In the genomic region with DNA sequence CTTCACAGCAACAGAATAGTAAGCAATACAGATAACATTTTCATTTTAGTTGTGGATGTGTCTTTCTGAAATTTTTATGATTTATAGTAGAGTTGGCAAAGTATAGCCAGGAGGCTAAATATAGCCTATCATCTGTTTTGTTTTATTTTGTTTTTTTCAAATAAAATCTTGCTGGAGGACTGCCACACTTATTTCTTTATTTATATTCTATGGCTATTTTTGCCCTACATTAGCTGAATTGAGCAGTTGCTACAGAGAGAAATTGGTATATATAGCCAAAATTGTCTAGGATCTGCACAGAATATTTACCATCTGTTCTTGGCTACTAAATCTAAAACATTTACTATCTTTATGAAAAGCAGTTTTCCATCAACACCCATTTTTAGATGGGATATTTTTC, we compare ENCODE assay signal across 21 mouse cellular contexts.
DNase-seq lines count a peak whose midpoint lies in the region; ATAC-seq lines count a peak whose summit lies in the region.
"Had no signal": no experiment of that assay in that cellular context is flagged by ENCODE, and none has a peak within 500 bp of the region (broad histone marks: within the 10 kb centered on the region; RNA-seq: fewer than 3 reads in every experiment).

No protein-coding gene starts in this region.

- H3K36me3 ChIP-seq in forebrain, embryonic 16.5 days (ENCODE audit: control insufficient read depth, insufficient read depth) = no peaks in the 10 kb centered on the region
- no peaks in the 10 kb centered on the region for H3K36me3 ChIP-seq in forebrain, embryonic 11.5 days (ENCODE audit: control insufficient read depth, insufficient read depth, low read length)
- H3K36me3 ChIP-seq in lung, embryonic 16.5 days (ENCODE audit: control insufficient read depth, insufficient read depth, low read length) = no peaks in the 10 kb centered on the region
- H3K36me3 ChIP-seq: forebrain, embryonic 15.5 days; hindbrain, embryonic 12.5 days; hindbrain, embryonic 15.5 days had no signal

- no peak overlapping the region for H3K4me3 ChIP-seq in forebrain, embryonic 16.5 days (replicated peaks; ENCODE audit: low read length)
- H3K4me3 ChIP-seq in forebrain, embryonic 11.5 days (ENCODE audit: low read depth, low read length) = no peak overlapping the region
- no peak overlapping the region for H3K4me3 ChIP-seq in lung, embryonic 16.5 days (ENCODE audit: low read length)
- H3K4me3 ChIP-seq: forebrain, embryonic 15.5 days; gastrocnemius, adult 2 months; hindbrain, embryonic 12.5 days; hindbrain, embryonic 15.5 days had no signal

- no peaks in the 10 kb centered on the region for H3K4me1 ChIP-seq in forebrain, embryonic 16.5 days (replicated peaks; ENCODE audit: control insufficient read depth, insufficient read depth, low read length)
- no peaks in the 10 kb centered on the region for H3K4me1 ChIP-seq in forebrain, embryonic 11.5 days (replicated peaks; ENCODE audit: control insufficient read depth, insufficient read depth, low read length)
- H3K4me1 ChIP-seq in lung, embryonic 16.5 days (replicated peaks; ENCODE audit: control insufficient read depth, insufficient read depth, low read length) = no peaks in the 10 kb centered on the region
- H3K4me1 ChIP-seq: forebrain, embryonic 15.5 days; hindbrain, embryonic 12.5 days; hindbrain, embryonic 15.5 days had no signal

- H3K4me2 ChIP-seq in forebrain, embryonic 16.5 days (ENCODE audit: low read length) = no peak overlapping the region
- H3K4me2 ChIP-seq in forebrain, embryonic 11.5 days (ENCODE audit: low read depth, low read length, severe bottlenecking) = no peak overlapping the region
- H3K4me2 ChIP-seq in lung, embryonic 16.5 days (ENCODE audit: low read depth, low read length) = no peak overlapping the region
- H3K4me2 ChIP-seq: forebrain, embryonic 15.5 days; heart, embryonic 11.5 days; hindbrain, embryonic 12.5 days; hindbrain, embryonic 15.5 days had no signal

- no peaks in the 10 kb centered on the region for H3K9me3 ChIP-seq in forebrain, embryonic 16.5 days (ENCODE audit: control insufficient read depth, low read length)
- no peaks in the 10 kb centered on the region for H3K9me3 ChIP-seq in forebrain, embryonic 11.5 days (ENCODE audit: control insufficient read depth, low read length)
- no peaks in the 10 kb centered on the region; the same call in 1 of the 2 replicates for H3K9me3 ChIP-seq in lung, embryonic 16.5 days (ENCODE audit: control insufficient read depth, low read length)
- H3K9me3 ChIP-seq: forebrain, embryonic 15.5 days; hindbrain, embryonic 12.5 days; hindbrain, embryonic 15.5 days had no signal

- peak; percentile 63 for ATAC-seq in forebrain, embryonic 16.5 days
- no peak for ATAC-seq in forebrain, embryonic 11.5 days (replicated peaks; ENCODE audit: low FRiP score)
- ATAC-seq in lung, embryonic 16.5 days (ENCODE audit: low read depth) = peak; percentile 79
- ATAC-seq: forebrain, embryonic 15.5 days; intestine, postnatal 0 days had no signal

- DNase-seq in forebrain, embryonic 11.5 days (ENCODE audit: low spot score) = no peak
- peak; percentile 3 for DNase-seq in left cerebral cortex, adult 11 months (ENCODE audit: low spot score)
- no peak for DNase-seq in left cerebral cortex, adult 9 months (ENCODE audit: low spot score in 2 of 2)
- DNase-seq in lung, postnatal 14 days = no peak
- DNase-seq in telencephalon, adult 2 months (ENCODE audit: low read depth, low spot score) = peak; percentile 26
- no peak for DNase-seq in adrenal gland, postnatal 10 days
- DNase-seq: adrenal gland, adult 8-10 months; adrenal gland, postnatal 36 days; B cell, adult 2 months; cerebellum, adult 18-20 months; cerebellum, adult 9-10 months; cerebellum, postnatal 14 days; gastrocnemius, adult 2 months; gastrocnemius, postnatal 14 days had no signal

- H3K9ac ChIP-seq in forebrain, embryonic 16.5 days (replicated peaks; ENCODE audit: low read depth, low read length) = no peak overlapping the region
- no peak overlapping the region for H3K9ac ChIP-seq in forebrain, embryonic 11.5 days (ENCODE audit: low read length)
- no peak overlapping the region for H3K9ac ChIP-seq in lung, embryonic 16.5 days (ENCODE audit: low read length)
- H3K9ac ChIP-seq: forebrain, embryonic 15.5 days; hindbrain, embryonic 12.5 days; hindbrain, embryonic 15.5 days had no signal

- no peak overlapping the region for H3K27ac ChIP-seq in forebrain, embryonic 16.5 days (ENCODE audit: low read length)
- no peak overlapping the region for H3K27ac ChIP-seq in forebrain, embryonic 11.5 days (ENCODE audit: low read depth, low read length)
- no peak overlapping the region for H3K27ac ChIP-seq in lung, embryonic 16.5 days (ENCODE audit: low read length)
- H3K27ac ChIP-seq: forebrain, embryonic 15.5 days; gastrocnemius, adult 2 months; hindbrain, embryonic 12.5 days; hindbrain, embryonic 15.5 days had no signal

- no peaks in the 10 kb centered on the region for H3K27me3 ChIP-seq in forebrain, embryonic 16.5 days (replicated peaks; ENCODE audit: control insufficient read depth, insufficient read depth, low read length)
- no peaks in the 10 kb centered on the region for H3K27me3 ChIP-seq in forebrain, embryonic 11.5 days (ENCODE audit: control insufficient read depth, insufficient read depth, low read length)
- H3K27me3 ChIP-seq in lung, embryonic 16.5 days (ENCODE audit: control insufficient read depth, insufficient read depth, low read depth, low read length) = no peaks in the 10 kb centered on the region
- H3K27me3 ChIP-seq: forebrain, embryonic 15.5 days; hindbrain, embryonic 12.5 days; hindbrain, embryonic 15.5 days had no signal

Comparison
In these comparisons a context has a peak if more than half of its experiments do, and no peak if none do; other contexts are left out.
1. DNase-seq: peak in left cerebral cortex, adult 11 months (single experiment) and telencephalon, adult 2 months (single experiment); none in forebrain, embryonic 11.5 days (single experiment), left cerebral cortex, adult 9 months (0 of 2), lung, postnatal 14 days (single experiment) and adrenal gland, postnatal 10 days (single experiment).